Mouse (Mus musculus) liver, adult 2 months (tissue): ENCODE measurements around the gene Plp1. TPM values are rescaled to one million over a fixed set of nuclear protein-coding genes. Genes with fewer than 3 reads are reported as not detected.

Experiments used
- DNase-seq: peaks from one replicate; pipeline ENCODE4 v3.0.0-alpha.2; 2011; ENCODE audit warnings: low read depth, low spot score; ENCODE audit errors: extremely low read depth
- H3K27ac ChIP-seq: fragments of 200-500 bp; replicated peaks from 2 replicates; pipeline ENCODE4 v1.5.1; 2012; ENCODE audit warnings: low read depth, mild to moderate bottlenecking, control low read depth, inconsistent platforms, low read length; ENCODE audit not compliant: insufficient read depth
- H3K27me3 ChIP-seq: fragments of 200-500 bp; 2 replicates; pipeline ENCODE4 v1.6.1; 2012; ENCODE audit warnings: mild to moderate bottlenecking, moderate library complexity, low read length, inconsistent platforms; ENCODE audit not compliant: control insufficient read depth, insufficient read depth
- H3K36me3 ChIP-seq: fragments of 200-500 bp; 2 replicates; pipeline ENCODE4 v1.6.1; 2012; ENCODE audit warnings: low read length, inconsistent platforms; ENCODE audit not compliant: control insufficient read depth, insufficient read depth
- H3K4me1 ChIP-seq: fragments of 200-500 bp; 2 replicates; pipeline ENCODE4 v1.6.1; 2011; ENCODE audit warnings: low read length; ENCODE audit not compliant: control insufficient read depth, insufficient read depth
- H3K4me3 ChIP-seq: fragments of 200-500 bp; 2 replicates; pipeline ENCODE4 v1.5.1; 2011; ENCODE audit warnings: low read depth, mild to moderate bottlenecking, control low read depth, low read length, moderate library complexity; ENCODE audit not compliant: insufficient read depth
- H3K79me2 ChIP-seq: fragments of 200-500 bp; 2 replicates; pipeline ENCODE4 v1.6.1; 2012; ENCODE audit warnings: inconsistent platforms, mild to moderate bottlenecking, low read length, moderate library complexity; ENCODE audit not compliant: control insufficient read depth, insufficient read depth
- H3K9ac ChIP-seq: fragments of 200-500 bp; 2 replicates; pipeline ENCODE4 v1.6.1; 2012; ENCODE audit warnings: low read depth, mild to moderate bottlenecking, control low read depth, inconsistent platforms, low read length
- CTCF ChIP-seq: fragments of 200-500 bp; IDR thresholded peaks from 2 replicates; pipeline ENCODE4 v1.5.1; 2011; ENCODE audit warnings: low read depth, low read length, control low read depth
- POLR2A ChIP-seq: fragments of 200-500 bp; IDR thresholded peaks from 2 replicates; pipeline ENCODE4 v1.6.1; 2011; ENCODE audit warnings: low read length, control low read depth; ENCODE audit not compliant: insufficient read depth; ENCODE audit errors: extremely low read depth
- WGBS: fragments of 180-500 bp; shearing (Covaris S2); methylation state at CpG from one replicate; pipeline ENCODE4 v1.1.7; 2018; 5-methylcytosine and 5-hydroxymethylcytosine counted together
- polyA plus RNA-seq: library from polyadenylated mRNA; depleted of rRNA; stranded (reverse); fragments of >200 nt; gene quantifications from 2 replicates; pipeline ENCODE4 v1.2.3, GENCODE M21; 2012
- total RNA-seq: library from RNA; depleted of rRNA; stranded (reverse); fragments of >200 nt; gene quantifications from 2 replicates; pipeline ENCODE4 v1.2.3, GENCODE M21; 2014

Gene Plp1
- total and polyA plus RNA-seq, 2 experiments, result 0.46 to 0.57 TPM

DNA sequence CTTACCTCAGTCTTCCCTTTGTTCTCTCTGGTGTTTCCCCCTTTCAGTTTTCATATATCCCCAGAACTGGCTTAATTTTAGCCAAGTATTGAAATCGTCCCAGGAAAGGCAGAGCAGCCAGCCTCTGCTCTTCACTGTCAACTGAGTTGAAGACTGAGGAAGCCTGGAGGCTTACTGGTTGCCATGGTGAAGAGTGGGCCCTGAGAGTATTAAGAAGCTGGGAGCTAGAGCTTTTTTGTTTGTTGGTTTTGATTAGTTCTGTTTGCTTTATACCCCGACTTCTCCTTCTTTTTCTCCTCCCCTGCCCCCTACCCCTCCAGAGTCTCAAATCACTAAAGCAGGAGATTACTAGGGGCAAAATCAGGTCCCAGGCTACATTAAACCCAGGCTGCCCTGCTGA is 25.2 kb upstream of the Plp1 start:
- WGBS, result 56% methylated on average over 2 of the region's 2 CpGs
- TF ChIP-seq CTCF, result no peak
- no peak for TF ChIP-seq POLR2A

DNA sequence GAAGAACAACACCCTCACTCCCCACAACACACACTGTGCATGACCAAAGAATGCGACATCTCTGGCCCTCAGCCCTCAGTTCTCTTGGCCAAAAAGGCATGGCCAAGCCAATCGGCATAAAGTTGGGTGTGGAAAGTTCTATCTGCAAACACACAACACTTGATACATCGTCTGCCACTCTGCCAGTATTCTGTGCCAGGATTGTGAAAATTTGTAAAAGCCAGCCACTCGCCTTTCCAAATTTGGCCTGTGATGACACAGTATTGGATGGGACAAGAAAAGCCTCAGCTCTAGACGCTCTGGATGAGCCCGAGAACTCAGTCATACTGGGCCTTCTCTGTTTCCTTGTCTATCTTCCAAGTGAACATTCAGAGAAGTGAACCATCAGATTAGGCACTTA is 2.7 kb upstream of the Plp1 start:
- H3K4me1 ChIP-seq, result no peaks in the 10 kb centered on the region; the same call in 1 of the 2 replicates
- no peaks in the 10 kb centered on the region for H3K36me3 ChIP-seq
- 21% methylated on average over 6 of the region's 6 CpGs for WGBS
- no peak overlapping the region for H3K27ac ChIP-seq
- no peaks in the 10 kb centered on the region for H3K27me3 ChIP-seq
- H3K9ac ChIP-seq, result no peak overlapping the region
- peak; percentile 60 for DNase-seq
- TF ChIP-seq POLR2A (no peak), CTCF (no peak)
- H3K79me2 ChIP-seq, result no peaks in the 10 kb centered on the region
- H3K4me3 ChIP-seq, result no peak overlapping the region

More for the DNA sequence above, 25.2 kb upstream of the Plp1 start:
- no peak overlapping the region for H3K27ac ChIP-seq
- H3K79me2 ChIP-seq, result no peaks in the 10 kb centered on the region
- no peak overlapping the region for H3K4me3 ChIP-seq
- H3K4me1 ChIP-seq, result no peaks in the 10 kb centered on the region
- no peak for DNase-seq
- no peaks in the 10 kb centered on the region; the same call in 1 of the 2 replicates for H3K36me3 ChIP-seq
- H3K9ac ChIP-seq, result no peak overlapping the region
- H3K27me3 ChIP-seq, result no peaks in the 10 kb centered on the region

DNA sequence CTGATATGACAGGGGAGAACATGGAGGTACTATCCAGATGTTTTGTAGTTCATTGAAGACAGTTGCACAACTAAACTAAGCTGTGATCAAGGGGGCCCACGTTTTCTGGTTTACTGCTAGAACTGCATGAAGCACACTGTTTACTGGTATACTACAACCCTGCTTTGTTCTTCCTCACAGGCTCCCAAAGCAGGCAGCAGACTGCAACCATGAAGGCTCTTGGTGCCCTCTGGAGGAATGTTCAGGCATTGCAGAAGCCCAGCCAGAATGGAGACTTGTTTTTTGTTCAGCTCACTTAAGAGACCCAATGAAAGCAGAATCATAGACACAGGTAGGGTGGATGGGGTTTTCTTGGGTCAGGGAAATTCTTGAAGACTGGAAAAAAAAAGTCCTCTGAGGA is 2.2 kb upstream of the Plp1 start:
- Histone ChIP-seq H3K4me3 (no peak overlapping the region), H3K27me3 (no peaks in the 10 kb centered on the region), H3K36me3 (no peaks in the 10 kb centered on the region), H3K4me1 (no peaks in the 10 kb centered on the region; the same call in 1 of the 2 replicates), H3K79me2 (no peaks in the 10 kb centered on the region), H3K9ac (no peak overlapping the region), H3K27ac (no peak overlapping the region)
- DNase-seq, result peak; percentile 40
- TF ChIP-seq CTCF, result peak; percentile 75
- TF ChIP-seq POLR2A, result no peak
- 10% methylated on average over 1 of the region's 1 CpGs for WGBS

DNA sequence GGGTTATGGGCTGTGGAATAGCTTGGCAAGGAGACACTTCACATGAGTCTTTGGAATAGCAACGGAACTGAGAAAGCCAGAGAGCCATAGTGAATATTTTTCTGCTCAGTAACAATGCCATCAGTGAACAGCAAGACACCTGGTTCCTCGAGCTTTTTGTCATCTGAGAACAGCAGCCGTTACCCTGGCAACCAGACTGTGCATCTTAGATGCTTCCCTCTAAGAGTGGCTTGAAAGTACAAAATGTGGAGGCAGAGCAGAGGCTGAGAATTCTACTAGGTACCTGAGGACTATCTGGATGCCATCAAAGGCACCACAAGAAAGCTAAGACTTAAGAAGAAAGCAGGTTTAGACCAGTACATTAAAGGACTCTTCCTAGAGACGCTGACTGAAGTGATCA is 2.5 kb downstream of the Plp1 start:
- Histone ChIP-seq H3K4me3 (no peak overlapping the region), H3K9ac (no peak overlapping the region), H3K79me2 (no peaks in the 10 kb centered on the region), H3K36me3 (no peaks in the 10 kb centered on the region), H3K27me3 (no peaks in the 10 kb centered on the region), H3K27ac (no peak overlapping the region), H3K4me1 (no peaks in the 10 kb centered on the region; the same call in 1 of the 2 replicates)
- TF ChIP-seq CTCF (no peak), POLR2A (no peak)
- 87% methylated on average over 4 of the region's 4 CpGs for WGBS
- DNase-seq, result no peak

DNA sequence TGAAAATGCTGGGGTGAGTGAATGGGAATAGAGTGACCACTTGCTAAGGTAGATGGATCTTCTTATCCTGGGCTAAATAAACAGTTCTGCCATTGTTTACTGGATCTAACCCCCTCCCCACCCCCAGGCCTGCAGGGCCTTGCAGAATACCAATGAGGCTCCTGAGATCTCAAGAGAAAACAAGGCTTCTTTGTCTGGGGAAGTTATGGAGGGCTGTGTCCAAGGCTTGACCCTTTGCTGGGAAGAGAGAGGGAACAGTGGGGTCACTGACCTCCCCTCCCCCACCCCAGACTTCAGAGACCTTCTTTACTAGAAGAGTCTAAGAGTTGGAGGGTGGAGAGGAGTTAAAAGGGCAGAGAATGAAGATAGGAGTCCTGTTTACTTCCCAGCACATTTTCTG is 6.1 kb downstream of the Plp1 start:
- Histone ChIP-seq H3K79me2 (no peaks in the 10 kb centered on the region), H3K4me1 (no peaks in the 10 kb centered on the region), H3K27me3 (no peaks in the 10 kb centered on the region), H3K9ac (no peak overlapping the region), H3K4me3 (no peak overlapping the region), H3K27ac (no peak overlapping the region), H3K36me3 (no peaks in the 10 kb centered on the region; the same call in 1 of the 2 replicates)
- no peak for TF ChIP-seq CTCF
- TF ChIP-seq POLR2A, result no peak
- DNase-seq, result no peak

DNA sequence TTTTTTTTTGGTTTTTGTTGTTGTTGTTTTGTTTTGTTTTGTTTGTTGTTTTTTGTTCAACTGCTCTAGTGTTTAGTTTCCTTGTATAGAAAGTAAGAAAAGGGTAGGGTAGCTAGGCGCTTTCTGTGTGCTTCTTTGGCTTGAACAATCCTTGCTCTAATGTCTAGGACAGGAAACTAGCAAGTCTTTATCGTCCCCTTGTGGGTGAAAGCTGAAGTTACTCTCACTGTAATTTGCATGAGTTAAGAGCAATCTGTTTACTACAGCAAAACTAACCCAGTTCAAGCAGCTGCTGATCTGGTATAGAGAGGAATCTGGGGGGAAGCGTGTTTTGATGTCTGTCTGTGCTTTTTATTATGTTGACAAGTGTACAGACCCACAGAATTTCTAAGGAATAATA is 27.8 kb downstream of the Plp1 start:
- DNase-seq, result no peak
- H3K9ac ChIP-seq, result no peak overlapping the region
- no peak overlapping the region for H3K27ac ChIP-seq
- TF ChIP-seq CTCF, result no peak
- TF ChIP-seq POLR2A, result no peak
- no peaks in the 10 kb centered on the region for H3K4me1 ChIP-seq
- no peaks in the 10 kb centered on the region for H3K27me3 ChIP-seq
- 33% methylated on average over 3 of the region's 3 CpGs for WGBS
- no peak overlapping the region for H3K4me3 ChIP-seq
- H3K36me3 ChIP-seq, result no peaks in the 10 kb centered on the region
- H3K79me2 ChIP-seq, result no peaks in the 10 kb centered on the region
